Mouse (Mus musculus) ES-CJ7 (cell line): ENCODE results near the gene Polr3h.
A peak's percentile ranks its signal among the peaks of the same experiment; 100 is the strongest.

Experiments used
- DNase-seq: peaks from one replicate; pipeline ENCODE4 v3.0.0; 2011; ENCODE audit warnings: low read depth, low spot score

Gene Polr3h

GRCm38 (mm10) chr15:81925760-81926445 lies at the start of gene Polr3h:
Gene Polr3h, minus strand, starts transcription at chr15:81926240.
- peak; percentile 95 for DNase-seq

DNA sequence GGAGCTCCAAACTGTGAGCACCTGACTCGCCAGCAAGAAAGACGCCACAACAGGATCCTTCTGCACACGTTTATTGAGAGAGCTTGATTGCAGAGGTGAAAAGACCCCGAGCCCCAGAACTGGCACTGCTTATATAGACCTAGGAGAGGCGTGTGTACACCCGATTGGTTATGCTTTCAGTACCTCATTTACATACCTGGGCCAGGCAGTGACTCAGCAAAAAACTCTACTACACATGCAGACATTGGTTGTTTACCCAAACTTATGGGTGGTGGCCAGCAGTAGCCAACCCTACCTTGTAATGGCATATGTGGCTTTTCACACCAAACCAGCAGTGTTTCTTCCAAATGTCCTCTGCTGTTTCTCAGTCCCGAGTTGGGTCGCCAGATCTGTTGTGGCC lies 49.1 kb upstream of the Polr3h start:
- peak; percentile 49 for DNase-seq

GRCm38 (mm10) chr15:81970498-81970897 lies 44.5 kb upstream of the Polr3h start:
- DNase-seq = peak; percentile 72

DNA sequence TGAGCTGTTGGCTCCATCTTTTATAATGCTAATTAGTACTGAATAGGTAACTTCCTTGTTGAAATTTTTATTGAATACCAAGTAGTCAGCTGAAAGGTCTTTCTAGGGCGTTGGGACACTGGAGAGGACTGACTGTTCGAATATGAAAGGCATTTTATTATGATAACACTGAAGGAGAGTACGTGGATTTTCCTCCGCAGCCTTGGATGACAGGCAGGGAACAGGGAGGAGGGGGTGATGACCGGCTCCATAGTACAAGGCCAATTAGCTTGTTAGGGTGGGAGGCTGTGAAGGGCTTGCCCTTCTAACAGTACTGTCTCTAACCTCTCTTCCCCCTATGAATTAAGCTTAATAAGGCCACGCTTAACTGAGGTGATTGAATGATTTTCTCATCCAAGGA lies 43.6 kb upstream of the Polr3h start:
- peak; percentile 76 for DNase-seq

GRCm38 (mm10) chr15:81969173-81969572 lies 43.1 kb upstream of the Polr3h start:
- peak; percentile 90 for DNase-seq

DNA sequence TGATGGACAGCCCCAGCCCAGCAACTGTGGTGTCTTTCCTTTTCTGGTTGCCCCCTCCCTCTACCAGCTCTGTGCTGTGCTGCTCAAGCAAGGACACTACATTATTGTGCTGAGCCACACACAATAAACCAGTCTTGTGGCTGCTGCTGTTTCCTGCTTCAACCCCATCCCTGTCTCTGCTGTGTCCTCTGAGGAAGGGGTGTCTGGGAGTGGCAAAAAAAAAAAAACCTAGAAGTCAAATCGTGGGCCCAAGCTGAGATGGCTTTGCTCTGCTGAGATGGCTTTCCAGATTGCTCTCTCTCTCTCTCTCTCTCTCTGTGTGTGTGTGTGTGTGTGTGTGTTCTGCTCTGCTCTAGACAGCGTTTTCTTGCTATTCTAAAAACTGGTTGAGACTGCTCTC lies 42.4 kb upstream of the Polr3h start:
- DNase-seq = peak; percentile 34

DNA sequence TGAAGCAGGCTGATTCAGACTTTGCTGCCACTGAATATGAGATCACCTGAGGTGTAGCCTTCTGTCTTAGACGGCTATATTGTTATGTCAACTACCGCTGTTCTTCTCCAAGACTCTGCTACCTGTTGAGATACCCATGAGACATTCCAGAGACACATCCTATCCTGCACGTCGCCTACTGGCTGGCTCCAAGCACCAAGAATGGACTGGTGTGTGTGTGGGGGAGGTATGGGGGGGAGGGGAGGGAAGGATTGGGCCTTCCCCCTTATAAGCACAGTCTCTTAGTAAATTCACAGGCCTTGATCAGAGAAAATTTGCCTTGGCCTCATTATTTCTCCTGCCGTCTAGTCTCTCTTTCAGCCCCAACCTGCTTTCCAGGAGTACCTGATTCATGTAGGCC lies 41.8 kb upstream of the Polr3h start:
- DNase-seq = peak; percentile 76

- no peak for DNase-seq
Measured at GRCm38 (mm10) chr15:81966062-81966829, 40.2 kb upstream of the Polr3h start.

GRCm38 (mm10) chr15:81964980-81965545 lies 39.0 kb upstream of the Polr3h start:
- peak; percentile 75 for DNase-seq

DNA sequence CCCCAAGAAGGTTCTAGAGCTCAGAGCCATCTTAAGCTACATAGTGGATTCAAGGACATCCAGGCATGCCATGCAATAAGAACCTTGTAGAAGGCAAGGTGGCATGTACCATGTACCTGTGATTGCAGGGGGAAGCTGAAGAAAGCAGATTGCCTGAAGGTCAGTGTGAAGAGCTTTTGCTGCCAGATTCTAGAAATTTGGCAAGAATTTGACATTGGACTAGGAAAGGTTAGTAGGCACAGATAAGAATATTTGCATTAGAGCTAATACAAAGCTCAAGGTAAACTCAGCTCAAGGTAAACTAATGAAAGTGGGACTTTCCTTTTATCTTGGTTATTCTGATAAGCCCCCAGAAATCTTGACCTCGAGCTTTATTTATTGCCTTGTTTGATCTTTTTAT lies 38.2 kb upstream of the Polr3h start:
- no peak for DNase-seq

DNA sequence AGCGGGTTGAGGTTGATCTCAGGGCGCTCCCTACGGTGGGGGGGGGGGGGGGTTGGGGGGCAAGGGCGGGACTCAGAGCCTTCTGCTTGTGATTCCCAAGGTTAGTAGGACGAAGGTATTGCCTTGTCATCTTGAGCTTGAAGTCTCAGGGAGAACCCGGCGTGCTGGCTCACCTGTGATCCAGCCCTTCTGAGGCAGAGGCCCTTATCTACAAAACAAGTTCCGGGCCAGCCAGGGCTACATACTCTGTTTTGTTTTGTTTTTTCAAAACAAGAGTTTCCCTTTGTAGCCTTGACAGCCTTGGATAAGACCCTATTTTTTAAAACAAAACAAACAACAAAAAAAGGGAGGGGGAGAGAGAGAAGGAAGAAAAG lies 35.0 kb upstream of the Polr3h start:
- DNase-seq = no peak

DNA sequence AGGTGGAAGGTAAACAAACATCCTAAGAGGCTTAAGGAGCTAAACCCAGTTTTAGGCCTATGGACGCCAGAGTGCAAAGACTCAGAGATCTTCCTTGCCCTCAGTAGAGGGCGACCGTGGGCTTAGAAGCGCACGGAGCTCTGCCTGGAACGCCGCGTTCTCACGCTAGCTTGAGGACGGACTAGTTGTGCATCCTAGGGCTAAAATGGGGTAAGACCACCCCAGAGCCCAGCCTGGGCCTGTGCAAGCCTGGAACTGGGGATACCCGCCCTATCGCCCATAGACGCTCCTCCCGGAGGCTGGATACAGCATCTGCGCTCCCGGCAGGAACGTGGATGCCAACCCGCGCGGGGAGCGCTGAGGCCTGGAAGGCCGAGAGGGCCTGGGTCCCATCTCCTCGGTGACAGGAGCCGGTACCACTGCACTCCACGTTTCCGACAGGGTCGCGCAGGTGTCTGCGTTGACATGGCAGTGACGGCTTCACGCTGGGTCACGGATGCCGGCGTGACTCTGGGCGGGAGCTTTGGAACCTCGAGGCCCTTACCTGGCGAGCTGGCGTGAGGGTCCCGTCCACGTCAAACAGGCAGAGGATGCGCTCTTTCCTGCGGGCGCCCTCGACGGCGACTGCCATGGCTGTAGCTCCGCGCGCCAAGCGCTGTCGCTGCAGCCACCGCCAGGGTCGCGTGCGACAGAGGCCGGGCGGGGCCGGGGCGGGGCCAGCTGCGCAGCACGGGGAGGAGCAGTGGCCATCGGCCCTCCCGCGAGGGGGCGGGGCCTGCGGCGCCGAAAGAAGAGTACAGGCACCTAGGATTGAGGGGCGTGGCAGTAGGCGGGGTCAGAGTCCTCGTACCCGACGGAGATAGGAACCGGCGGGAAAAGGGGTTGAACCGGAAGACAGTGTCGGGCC lies 34.4 kb upstream of the Polr3h start, which contains the start of gene Pmm1:
Gene Pmm1, minus strand, starts transcription at position 760 of the 907 bp plus-strand sequence.
- DNase-seq = peak; percentile 97

- DNase-seq = no peak
Measured at GRCm38 (mm10) chr15:81958906-81959305, 32.9 kb upstream of the Polr3h start.

GRCm38 (mm10) chr15:81957598-81957997 lies 31.6 kb upstream of the Polr3h start:
- DNase-seq = no peak

DNA sequence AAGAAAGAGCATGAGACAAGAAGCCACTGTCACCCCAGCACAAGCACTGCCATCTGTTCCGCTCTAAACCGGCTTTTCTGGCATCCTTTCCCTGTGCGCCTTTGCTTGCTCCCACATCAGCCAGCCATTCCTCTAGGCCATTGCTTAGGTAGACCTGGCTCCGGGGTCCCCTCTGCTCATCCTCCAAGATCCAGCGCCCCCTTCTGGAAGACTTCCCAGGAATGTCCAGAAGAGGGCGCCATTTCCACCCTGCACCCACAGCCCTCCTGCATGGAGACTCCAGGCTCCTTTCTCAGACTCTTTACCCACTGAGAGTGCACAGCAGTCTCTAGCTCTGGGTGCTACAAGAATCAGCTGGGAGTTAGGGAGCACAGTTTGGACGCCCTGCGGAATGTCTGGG lies 30.4 kb upstream of the Polr3h start:
- DNase-seq = peak; percentile 76

DNA sequence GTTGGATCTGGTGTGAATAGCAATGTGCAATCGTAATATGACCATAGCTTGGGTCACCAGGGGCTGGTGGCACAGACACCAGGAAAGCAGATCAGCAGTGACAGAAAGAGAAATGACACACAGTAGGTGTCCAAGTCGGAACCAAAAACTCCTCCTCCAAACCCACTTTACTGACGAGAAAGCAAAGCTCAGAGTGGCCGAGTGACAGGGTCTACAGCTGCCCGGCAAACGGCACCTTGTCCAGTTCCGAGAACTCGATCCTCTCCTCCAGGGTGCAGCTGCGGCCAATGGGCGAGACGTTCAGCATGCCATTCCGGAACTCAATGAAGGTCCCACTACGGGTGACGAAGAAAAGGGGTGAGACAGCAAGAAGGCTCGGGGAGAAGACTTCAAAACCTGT lies 29.4 kb upstream of the Polr3h start:
- DNase-seq = no peak

GRCm38 (mm10) chr15:81954716-81955115 lies 28.7 kb upstream of the Polr3h start:
- DNase-seq = no peak

DNA sequence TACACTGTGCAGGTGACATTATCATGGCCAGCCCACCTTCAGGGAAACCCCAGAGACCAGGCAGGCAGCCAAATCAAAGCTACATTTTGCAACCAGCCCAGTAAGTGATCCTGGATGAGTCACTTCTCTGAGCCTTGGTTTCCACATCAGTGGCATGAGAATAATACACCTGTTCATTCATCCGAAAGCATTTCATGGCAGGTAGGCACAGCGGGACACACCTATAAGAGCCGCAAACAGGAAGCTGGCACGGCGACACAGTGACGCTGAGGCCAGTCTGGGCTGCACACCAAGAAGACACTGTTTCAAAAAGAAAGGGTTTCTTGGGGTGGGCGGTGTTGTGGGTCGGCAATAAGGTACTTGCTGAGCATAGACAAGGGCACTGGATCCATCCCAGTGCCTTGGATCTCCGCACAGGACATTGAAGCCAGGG lies 28.1 kb upstream of the Polr3h start:
- no peak for DNase-seq

GRCm38 (mm10) chr15:81952310-81952709 lies 26.3 kb upstream of the Polr3h start:
- DNase-seq = no peak

DNA sequence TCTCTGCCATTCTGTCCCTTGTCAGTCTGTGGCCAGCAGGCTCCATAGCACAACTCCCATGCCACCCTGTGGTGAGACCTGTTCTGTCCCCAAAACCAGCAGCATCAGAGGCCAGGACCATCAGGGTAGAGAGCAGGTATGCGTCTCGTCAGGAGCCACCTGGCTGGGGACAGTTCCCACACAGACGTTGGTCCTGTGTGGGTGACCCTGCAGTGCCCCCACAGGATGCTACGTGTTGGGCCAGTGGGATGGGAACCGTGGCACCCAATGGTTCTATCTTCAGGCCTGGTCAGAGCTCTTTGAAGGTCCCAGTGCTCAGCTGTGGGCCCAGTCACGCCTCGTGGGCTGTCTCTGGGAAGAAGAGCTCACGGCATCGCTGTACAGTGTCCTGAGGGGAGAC lies 25.1 kb upstream of the Polr3h start:
- DNase-seq = no peak

DNA sequence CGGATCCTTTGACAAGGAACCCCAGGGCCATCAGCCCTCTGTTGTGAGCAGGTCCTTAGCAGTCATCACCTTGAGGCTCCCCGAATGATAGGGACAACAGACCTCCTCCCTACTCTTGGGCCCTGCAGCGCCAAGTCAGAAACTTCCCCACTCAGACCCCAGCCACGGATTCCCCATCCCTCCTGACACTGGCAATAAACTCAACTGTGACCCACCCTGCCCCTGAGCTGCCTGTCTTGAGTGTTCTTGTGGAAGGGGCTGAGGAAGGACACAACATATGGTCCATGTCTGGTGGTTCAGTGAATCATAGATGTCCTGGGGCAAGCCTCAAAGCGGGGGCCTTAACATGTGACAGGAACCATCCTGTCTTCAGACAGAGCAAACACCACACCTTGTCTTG lies 24.7 kb upstream of the Polr3h start:
- no peak for DNase-seq
